Mouse (Mus musculus) frontal cortex, postnatal 25 days (tissue): ENCODE results near the gene Camta2.

Experiments used
- DNase-seq, 2 experiments: peaks; one replicate each; pipeline ENCODE4 v3.0.0; 2022; ENCODE audit warnings: low spot score in 2 of 2

Gene Camta2

DNA sequence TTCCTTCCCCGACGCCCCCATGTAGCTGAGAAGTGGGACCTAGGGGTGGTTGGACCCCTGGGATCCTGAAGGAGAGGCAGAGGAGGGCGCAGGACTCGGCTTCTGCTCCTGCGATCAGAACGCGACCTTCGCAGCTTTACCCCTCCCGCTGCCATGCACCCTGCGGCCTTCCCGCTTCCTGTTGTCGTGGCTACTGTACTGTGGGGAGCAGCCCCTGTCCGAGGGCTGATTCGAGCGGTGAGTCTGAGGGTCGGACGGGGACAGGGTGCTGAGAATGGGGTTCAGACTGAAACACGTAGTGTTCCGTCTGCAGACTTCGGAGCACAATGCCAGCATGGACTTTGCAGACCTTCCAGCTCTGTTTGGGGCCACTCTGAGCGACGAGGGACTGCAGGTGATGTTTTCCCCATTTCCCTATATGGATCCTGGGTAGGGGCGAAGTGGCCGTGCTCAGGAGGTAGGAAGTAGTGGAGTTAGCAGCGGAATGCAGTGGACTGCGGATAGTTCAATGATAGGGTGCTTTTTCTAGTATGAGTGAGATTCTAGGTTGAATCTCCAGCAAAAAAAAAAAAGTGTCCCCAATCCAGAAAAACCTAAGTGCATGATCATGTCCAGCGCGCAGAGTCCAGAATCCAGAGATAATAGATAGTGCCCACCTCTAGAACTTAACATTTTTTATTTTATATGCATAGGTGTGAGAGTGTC lies 40.0 kb downstream of the Camta2 start:
- DNase-seq: peak in 1 of 2 experiments; percentile 15

- DNase-seq: peak; percentile 85 to 93
Measured at GRCm38 (mm10) chr11:70646691-70647650, 40.9 kb downstream of the Camta2 start, which contains the start of the genes Rnf167 and Slc25a11. Gene Rnf167 (plus strand): TSS chr11:70647235. Gene Slc25a11 (minus strand): TSS chr11:70647479.

DNA sequence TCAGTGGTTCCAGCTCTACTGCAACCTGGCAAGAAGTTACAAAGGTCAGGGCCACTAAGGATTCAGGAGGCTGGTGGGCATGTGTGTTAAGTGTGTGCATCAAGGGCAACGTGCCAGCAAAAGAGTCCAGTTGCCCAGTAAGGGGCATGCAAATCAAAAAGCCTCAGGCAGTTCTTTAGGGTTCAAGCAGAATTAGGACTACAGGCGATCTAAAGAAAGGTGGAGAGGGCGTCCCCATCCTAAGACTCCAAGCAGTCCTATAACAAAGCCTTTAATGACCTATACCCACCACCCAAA lies 41.7 kb downstream of the Camta2 start:
- DNase-seq: no peak

DNA sequence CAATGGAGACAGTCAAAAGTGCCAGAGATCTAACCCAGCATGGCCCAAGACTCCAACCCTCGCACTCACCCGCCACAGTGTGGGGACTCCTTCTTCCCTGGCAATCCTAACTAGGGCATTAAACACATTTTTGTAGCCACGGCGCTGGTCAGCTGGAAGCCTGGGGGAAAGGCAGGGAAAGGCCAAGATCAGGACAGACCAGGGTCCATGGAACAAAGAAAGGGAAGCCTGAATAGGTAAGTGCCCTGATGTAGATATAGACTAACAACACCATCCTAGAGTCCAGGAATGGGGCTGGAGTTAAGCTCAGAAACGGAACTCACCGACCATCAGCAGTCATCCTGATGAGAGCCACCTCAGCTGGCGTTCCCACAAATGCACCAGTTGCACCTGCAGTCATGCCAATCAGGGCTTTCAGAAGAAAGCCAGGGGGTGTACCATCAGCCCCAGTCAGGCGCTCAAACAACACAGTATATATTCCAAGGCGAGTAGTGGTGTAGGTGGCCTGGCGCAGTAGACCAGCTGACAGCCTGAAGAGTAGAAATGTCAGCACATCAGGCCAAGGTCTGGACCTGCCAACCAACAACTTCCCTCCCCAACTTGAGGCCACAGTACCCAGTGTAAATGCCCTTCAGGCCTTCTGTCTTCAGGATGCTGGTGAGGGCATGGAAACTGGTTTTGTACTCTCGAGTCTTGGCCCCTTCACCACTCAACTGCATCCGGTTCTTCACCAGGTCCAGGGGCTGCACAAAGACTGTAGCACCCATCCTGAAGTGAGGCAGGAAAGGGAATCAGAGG lies 42.2 kb downstream of the Camta2 start:
- DNase-seq: no peak

DNA sequence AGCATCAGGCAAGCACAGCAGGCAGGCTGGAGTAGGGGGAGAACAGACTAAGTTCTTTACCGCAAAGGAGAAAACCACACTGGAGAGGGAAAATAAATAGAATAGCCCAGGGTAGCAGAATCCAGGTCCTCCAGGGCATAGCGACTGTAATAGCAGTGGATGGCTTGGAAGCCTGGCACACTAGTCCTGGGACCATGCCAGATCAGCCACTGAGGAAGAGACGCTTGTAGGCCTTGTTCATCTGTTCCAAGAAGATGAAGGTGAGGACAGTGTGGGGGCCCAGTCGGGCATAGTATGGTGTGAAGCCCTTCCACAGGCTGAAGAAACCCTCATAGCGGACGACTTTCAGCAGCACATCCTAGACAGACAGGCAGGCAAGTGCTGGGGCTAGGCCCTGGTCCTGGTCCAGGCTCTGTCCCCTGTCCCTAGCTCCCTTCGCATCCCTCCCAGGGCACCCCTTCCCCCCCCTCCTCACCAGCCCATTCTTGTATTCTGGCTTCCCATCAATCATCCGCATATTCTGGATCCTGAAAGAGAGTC lies 43.3 kb downstream of the Camta2 start:
- DNase-seq: no peak

- DNase-seq: no peak
Measured at GRCm38 (mm10) chr11:70643051-70643450, 44.9 kb downstream of the Camta2 start.

DNA sequence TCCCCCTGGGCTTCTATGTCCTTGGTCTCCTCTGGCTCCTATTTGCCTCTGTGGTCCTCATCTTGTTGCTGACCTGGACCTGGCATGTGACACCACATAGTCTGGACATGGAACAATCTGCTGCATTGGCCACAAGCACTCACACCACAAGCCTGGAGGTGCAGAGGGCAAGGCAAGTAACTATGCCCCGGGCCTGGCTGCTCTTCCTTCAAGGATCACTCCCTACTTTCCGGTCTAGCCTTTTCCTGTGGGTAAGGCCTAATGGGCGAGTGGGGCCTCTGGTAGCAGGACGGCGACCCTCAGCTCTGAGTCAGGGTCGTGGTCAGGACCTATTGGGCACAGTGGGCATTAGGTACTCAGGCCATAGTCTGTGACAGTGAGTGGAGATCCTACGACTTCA lies 46.7 kb downstream of the Camta2 start:
- DNase-seq: no peak

- DNase-seq: no peak
Measured at GRCm38 (mm10) chr11:70639976-70640375, 47.9 kb downstream of the Camta2 start.

GRCm38 (mm10) chr11:70638714-70639278 lies 49.1 kb downstream of the Camta2 start, which contains the start of gene Gp1ba:
Gene Gp1ba (plus strand): TSS chr11:70639122.
- DNase-seq: peak in 1 of 2 experiments; percentile 1

GRCm38 (mm10) chr11:70638293-70638692 lies 49.6 kb downstream of the Camta2 start:
- DNase-seq: no peak

- no peak for DNase-seq
Measured at GRCm38 (mm10) chr11:70637764-70638163, 50.1 kb downstream of the Camta2 start.

- no peak for DNase-seq
Measured at GRCm38 (mm10) chr11:70635601-70636000, 52.3 kb downstream of the Camta2 start.

DNA sequence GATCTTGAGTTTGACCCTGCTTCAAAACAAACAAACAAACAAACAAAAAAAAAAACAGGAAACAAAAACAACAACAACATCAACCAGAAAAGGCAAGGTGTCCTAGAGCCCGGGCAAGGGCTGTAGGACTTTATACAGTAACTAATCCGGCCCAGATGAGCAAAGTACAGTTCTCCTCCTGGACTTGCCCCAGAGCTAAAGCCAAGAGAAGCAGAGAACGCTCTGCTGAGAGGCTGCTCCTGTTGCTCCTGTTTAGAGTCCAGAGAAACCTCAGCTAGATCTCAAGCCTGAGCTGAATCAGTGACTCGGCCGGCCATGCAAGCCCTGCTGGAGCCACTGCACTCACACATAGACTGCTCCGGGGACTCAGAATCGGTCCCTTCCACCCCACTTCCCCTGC lies 57.8 kb downstream of the Camta2 start:
- no peak for DNase-seq

DNA sequence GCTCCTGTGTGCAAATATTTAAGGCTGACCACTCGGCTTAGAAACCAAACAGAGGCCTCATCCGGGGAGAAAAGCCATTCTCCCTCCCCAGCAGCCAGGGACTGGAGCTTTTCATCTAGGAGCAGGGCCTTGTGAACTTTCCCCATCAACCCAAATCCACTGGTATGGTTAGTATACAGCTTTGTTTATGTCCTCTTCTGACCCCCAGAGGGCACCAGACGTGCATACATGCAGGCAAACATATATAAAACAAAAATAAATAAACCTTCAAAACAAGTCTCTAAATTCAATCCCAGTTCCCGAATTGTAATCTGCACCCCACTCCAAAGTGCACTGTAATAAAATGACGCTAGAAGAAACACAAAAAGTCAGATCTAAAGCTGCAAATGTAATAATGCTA lies 58.3 kb downstream of the Camta2 start:
- DNase-seq: no peak

DNA sequence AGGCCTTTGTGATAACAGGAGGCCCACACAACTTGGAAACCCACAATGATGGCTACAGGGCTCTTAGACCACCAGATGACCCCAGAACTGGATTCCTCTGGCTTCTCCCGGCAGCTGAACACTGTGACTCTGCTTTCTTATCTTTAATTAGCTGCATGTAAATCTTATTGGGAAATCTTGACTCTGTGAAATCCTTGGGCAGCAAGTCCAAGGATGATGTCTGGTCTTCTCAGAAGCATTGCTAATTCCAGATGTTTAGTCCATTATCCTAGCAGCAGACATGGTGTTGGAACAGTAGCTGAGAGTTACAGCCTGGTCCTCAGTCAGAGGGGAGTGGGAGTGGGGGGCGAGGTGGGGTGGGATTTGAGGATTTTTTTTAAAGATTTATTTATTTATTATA lies 59.5 kb downstream of the Camta2 start:
- DNase-seq: no peak

- peak in 1 of 2 experiments; percentile 1 for DNase-seq
Measured at GRCm38 (mm10) chr11:70626877-70627276, 61.0 kb downstream of the Camta2 start.

- DNase-seq: no peak
Measured at GRCm38 (mm10) chr11:70625473-70625872, 62.4 kb downstream of the Camta2 start.

DNA sequence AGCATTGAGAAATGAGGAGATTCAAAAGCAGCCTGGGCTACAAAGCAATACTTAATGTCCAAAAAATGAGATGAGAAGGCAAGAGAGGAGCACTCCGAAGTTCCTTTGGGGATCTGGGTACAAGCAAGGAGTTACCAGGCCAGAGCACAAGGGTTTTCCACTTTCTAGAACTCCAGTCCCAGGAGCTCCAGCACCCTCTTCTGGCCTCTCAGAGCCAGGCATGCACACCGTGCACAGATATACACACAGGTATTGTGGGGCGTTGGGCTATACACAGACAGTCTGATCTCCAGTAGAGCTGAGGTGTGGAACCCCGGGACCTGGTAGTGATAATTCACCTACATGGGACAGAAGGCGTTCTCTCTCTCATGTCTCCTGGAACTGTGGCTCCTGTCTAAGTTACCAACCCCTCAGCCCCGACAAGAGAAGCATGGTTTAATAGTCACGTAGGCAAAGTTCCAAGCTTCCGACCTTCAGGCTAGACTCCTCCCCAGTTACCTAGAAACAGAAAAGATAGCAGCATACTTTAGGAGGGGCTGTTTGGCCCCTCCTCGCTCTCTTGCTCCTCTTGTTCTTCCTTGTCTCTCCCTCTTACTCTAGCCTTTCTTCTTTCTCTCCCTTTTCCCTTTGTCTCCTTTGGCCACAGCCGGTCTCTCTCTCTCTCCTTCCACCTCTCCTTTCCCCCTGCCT lies 64.7 kb downstream of the Camta2 start:
- DNase-seq: no peak

GRCm38 (mm10) chr11:70621972-70622814 lies 65.7 kb downstream of the Camta2 start:
- DNase-seq: no peak
